Mouse (Mus musculus) MEL (cell line): ENCODE results near the gene Nrxn2. TPM values are rescaled to one million over a fixed set of nuclear protein-coding genes. Genes with fewer than 3 reads are reported as not detected.

Experiments
- DNase-seq: peaks from one replicate; pipeline ENCODE4 v3.0.0; 2011; ENCODE audit warnings: low read depth, low spot score
- H3K27ac ChIP-seq: 2 replicates; pipeline ENCODE4 v1.5.1; 2012; ENCODE audit warnings: low read depth, mild to moderate bottlenecking, control low read depth, low read length, moderate library complexity; ENCODE audit not compliant: control insufficient read depth
- H3K27me3 ChIP-seq, 2 experiments: fragments of 150-350 bp in 1 of 2; sonication (generic) in 1 of 2; 2 replicates each; pipeline ENCODE4 v1.6.1; 2012; ENCODE audit warnings: low read length in 2 of 2, mild to moderate bottlenecking in 2 of 2, improper control_type of control experiment in 1 of 2, moderate library complexity in 1 of 2; ENCODE audit not compliant: insufficient read depth in 2 of 2, control insufficient read depth in 1 of 2
- H3K36me3 ChIP-seq, 2 experiments: 2 replicates each; pipeline ENCODE4 v1.6.1; 2012 to 2014; ENCODE audit warnings: low read length in 2 of 2, improper control_type of control experiment in 1 of 2, inconsistent platforms in 1 of 2, mild to moderate bottlenecking in 1 of 2; ENCODE audit not compliant: insufficient read depth in 2 of 2, control insufficient read depth in 1 of 2
- H3K4me1 ChIP-seq, 2 experiments: fragments of 150-350 bp in 1 of 2; sonication (generic) in 1 of 2; 2 replicates each; pipeline ENCODE4 v1.6.1; 2012; ENCODE audit warnings: low read length in 2 of 2, improper control_type of control experiment in 1 of 2, mild to moderate bottlenecking in 1 of 2; ENCODE audit not compliant: insufficient read depth in 2 of 2, control insufficient read depth in 1 of 2
- H3K4me3 ChIP-seq, 2 experiments: fragments of 150-350 bp in 1 of 2; sonication (generic) in 1 of 2; 2 replicates each; pipeline ENCODE4 v1.5.1; 2012; ENCODE audit warnings: low read depth in 2 of 2, low read length in 2 of 2, mild to moderate bottlenecking in 2 of 2, moderate library complexity in 2 of 2, control low read depth in 1 of 2, improper control_type of control experiment in 1 of 2; ENCODE audit not compliant: control insufficient read depth in 1 of 2, insufficient read depth in 1 of 2
- H3K79me2 ChIP-seq: 2 replicates; pipeline ENCODE4 v1.6.1; 2012; ENCODE audit warnings: mild to moderate bottlenecking, low read length, moderate library complexity; ENCODE audit not compliant: control insufficient read depth, poor library complexity, insufficient read depth
- H3K9ac ChIP-seq: 2 replicates; pipeline ENCODE4 v1.6.1; 2012; ENCODE audit warnings: low read depth, mild to moderate bottlenecking, control low read depth, low read length, moderate library complexity; ENCODE audit not compliant: control insufficient read depth, poor library complexity, severe bottlenecking
- H3K9me3 ChIP-seq: fragments of 150-350 bp; sonication (generic); replicated peaks from 2 replicates; pipeline ENCODE4 v1.6.1; 2012; ENCODE audit warnings: mild to moderate bottlenecking, low read length, improper control_type of control experiment, moderate library complexity; ENCODE audit not compliant: insufficient read depth
- CTCF ChIP-seq, 3 experiments: IDR thresholded peaks in 2 of 3; conservative IDR thresholded peaks in 1 of 3; 2 replicates each; pipeline ENCODE4 v1.5.1; 2011 to 2012; ENCODE audit warnings: low read length in 3 of 3, low read depth in 2 of 3, mild to moderate bottlenecking in 2 of 3, improper control_type of control experiment in 1 of 3, inconsistent platforms in 1 of 3, mixed read lengths in 1 of 3, moderate library complexity in 1 of 3; ENCODE audit not compliant: control insufficient read depth in 1 of 3, insufficient read depth in 1 of 3, poor library complexity in 1 of 3, severe bottlenecking in 1 of 3
- ELF1 ChIP-seq: IDR thresholded peaks from 2 replicates; pipeline ENCODE4 v1.6.1; 2014; ENCODE audit warnings: low read depth, mild to moderate bottlenecking, inconsistent platforms, low read length, improper control_type of control experiment, moderate library complexity
- EP300 ChIP-seq, 2 experiments: IDR thresholded peaks; 2 replicates each; pipeline ENCODE4 v1.6.1; 2011; ENCODE audit warnings: improper control_type of control experiment in 2 of 2, low read length in 2 of 2, low read depth in 1 of 2, mild to moderate bottlenecking in 1 of 2
- ETS1 ChIP-seq: IDR thresholded peaks from 2 replicates; pipeline ENCODE4 v1.6.1; 2012; ENCODE audit warnings: low read depth, mild to moderate bottlenecking, inconsistent platforms, low read length, improper control_type of control experiment, moderate library complexity
- GABPA ChIP-seq: IDR thresholded peaks from 2 replicates; pipeline ENCODE4 v1.6.1; 2012; ENCODE audit warnings: low read depth, mild to moderate bottlenecking, inconsistent platforms, low read length, improper control_type of control experiment, moderate library complexity
- HCFC1 ChIP-seq: IDR thresholded peaks from 2 replicates; pipeline ENCODE4 v1.6.1; 2012; ENCODE audit warnings: low read depth, mild to moderate bottlenecking, inconsistent platforms, low read length, improper control_type of control experiment, moderate library complexity
- MAFK ChIP-seq: IDR thresholded peaks from 2 replicates; pipeline ENCODE4 v1.6.1; 2011; ENCODE audit warnings: low read depth, mild to moderate bottlenecking, low read length, improper control_type of control experiment, borderline replicate concordance
- MAX ChIP-seq: IDR thresholded peaks from 2 replicates; pipeline ENCODE4 v1.6.1; 2011; ENCODE audit warnings: low read length, improper control_type of control experiment
- MXI1 ChIP-seq: IDR thresholded peaks from 2 replicates; pipeline ENCODE4 v1.6.1; 2011; ENCODE audit warnings: mild to moderate bottlenecking, low read depth, low read length, improper control_type of control experiment
- MYC ChIP-seq: IDR thresholded peaks from 2 replicates; pipeline ENCODE4 v1.6.1; 2011; ENCODE audit warnings: low read depth, mild to moderate bottlenecking, low read length, improper control_type of control experiment, moderate library complexity
- NELFE ChIP-seq: IDR thresholded peaks from 2 replicates; pipeline ENCODE4 v1.6.1; 2011; ENCODE audit warnings: low read depth, low read length, improper control_type of control experiment
- POLR2AphosphoS5 ChIP-seq: IDR thresholded peaks from 2 replicates; pipeline ENCODE4 v1.6.1; 2012; ENCODE audit warnings: low read depth, borderline replicate concordance, mild to moderate bottlenecking, inconsistent platforms, low read length, moderate library complexity, mixed read lengths
- RCOR1 ChIP-seq: IDR thresholded peaks from 2 replicates; pipeline ENCODE4 v1.6.1; 2012; ENCODE audit warnings: low read depth, mild to moderate bottlenecking, inconsistent platforms, low read length, improper control_type of control experiment
- SIN3A ChIP-seq: IDR thresholded peaks from 2 replicates; pipeline ENCODE4 v1.6.1; 2012; ENCODE audit warnings: low read length, improper control_type of control experiment, inconsistent platforms
- TBP ChIP-seq: IDR thresholded peaks from 2 replicates; pipeline ENCODE4 v1.8.0; 2011; ENCODE audit warnings: low read depth, low read length, improper control_type of control experiment
- TCF12 ChIP-seq: IDR thresholded peaks from 2 replicates; pipeline ENCODE4 v1.6.1; 2014; ENCODE audit warnings: low read depth, mild to moderate bottlenecking, inconsistent platforms, low read length, improper control_type of control experiment, moderate library complexity
- USF1 ChIP-seq: IDR thresholded peaks from 2 replicates; pipeline ENCODE4 v1.6.1; 2014; ENCODE audit warnings: low read depth, mild to moderate bottlenecking, inconsistent platforms, low read length, improper control_type of control experiment, moderate library complexity
- ZNF384 ChIP-seq: IDR thresholded peaks from 2 replicates; pipeline ENCODE4 v1.6.1; 2012; ENCODE audit warnings: low read depth, mild to moderate bottlenecking, inconsistent platforms, low read length, improper control_type of control experiment
- polyA plus RNA-seq, 2 experiments: library from polyadenylated mRNA; stranded (reverse) in 1 of 2; unstranded in 1 of 2; fragments of >175 nt in 1 of 2; fragments of >200 nt in 1 of 2; gene quantifications; 2 replicates each; pipeline versions ENCODE4 v1.2.1 to v1.2.4; 2012; ENCODE audit warnings: low replicate concordance in 2 of 2, low read depth in 1 of 2; ENCODE audit not compliant: insufficient read length in 2 of 2, insufficient read depth in 1 of 2, missing spikeins in 1 of 2
- total RNA-seq: library from RNA; depleted of rRNA; stranded (reverse); fragments of 300-350 nt; gene quantifications from 2 replicates; pipeline ENCODE4 v1.2.3, GENCODE M21; 2012

Nrxn2 gene
- total and polyA plus RNA-seq, 3 experiments, result 0.39 to 0.42 TPM; not detected in 1

DNA sequence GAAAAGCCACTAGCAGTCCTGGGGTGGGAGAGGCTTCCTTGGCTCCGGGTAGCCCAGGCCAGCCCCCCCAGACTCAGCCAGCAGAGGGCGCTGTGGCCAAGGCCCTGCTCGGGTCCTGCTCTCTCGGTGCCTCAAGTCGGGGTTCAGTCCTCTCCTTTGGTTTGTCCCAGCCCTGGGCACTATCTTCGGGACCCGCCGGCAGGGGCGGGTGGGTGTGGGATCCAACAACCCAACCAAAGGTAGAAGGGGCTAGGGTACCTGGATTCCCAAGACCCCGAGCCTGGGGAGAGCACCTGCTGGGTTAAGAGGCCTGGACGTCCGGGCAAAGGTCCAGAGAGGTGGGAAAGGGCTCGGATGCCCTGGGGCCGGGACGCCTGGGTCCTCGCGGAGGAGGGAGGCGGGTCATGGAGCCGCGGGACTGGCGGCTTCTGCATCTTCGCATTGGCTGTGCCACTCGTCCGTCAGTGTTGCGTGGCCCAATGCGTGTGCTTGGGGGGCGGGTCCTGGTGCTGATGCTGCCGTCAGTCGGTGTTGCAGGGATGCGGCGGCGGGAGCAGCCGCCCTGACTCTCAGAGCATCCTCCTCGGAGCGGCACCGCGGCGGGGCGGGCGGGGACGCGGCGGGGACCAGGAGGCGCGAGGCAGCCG is at the start of gene Nrxn2 (continued):
- TF ChIP-seq NELFE (no peak), RCOR1 (peak; percentile 79), MAFK (no peak)

DNA sequence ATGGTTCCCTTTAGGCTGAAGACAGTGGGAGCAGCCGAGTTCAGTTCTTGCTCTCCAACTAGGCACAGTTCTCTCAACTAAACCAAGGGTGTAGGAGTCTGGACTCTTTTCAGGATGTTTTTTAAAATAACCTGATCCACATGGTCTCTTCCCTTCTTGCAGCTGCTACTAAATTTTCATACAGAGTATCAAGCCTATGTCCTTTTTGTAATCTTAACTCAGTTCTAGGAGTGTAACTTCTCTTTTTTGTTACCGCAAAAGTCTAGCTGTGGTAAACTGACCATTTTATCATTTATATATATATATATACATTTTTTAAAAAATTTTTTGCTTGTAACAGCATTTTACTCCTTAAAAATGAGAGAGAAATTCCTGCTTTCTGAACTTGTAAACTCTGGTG is 48.4 kb upstream of the Nrxn2 start:
- Histone ChIP-seq H3K9ac (no peak overlapping the region; the same call in 1 of the 2 replicates), H3K4me1 (peaks cover 22 to 32% of the 10 kb centered on the region in 2 experiments), H3K27me3 (no peaks in the 10 kb centered on the region), H3K36me3 (peaks cover 65 to 69% of the 10 kb centered on the region in 2 experiments), H3K27ac (peak overlapping the region; percentile 61), H3K4me3 (no peak overlapping the region), H3K79me2 (peaks cover 33% of the 10 kb centered on the region), H3K9me3 (no peaks in the 10 kb centered on the region)
- no peak for TF ChIP-seq TCF12
- TF ChIP-seq HCFC1, result no peak
- peak; percentile 79 for TF ChIP-seq SIN3A
- peak; percentile 78 for TF ChIP-seq MXI1
- TF ChIP-seq RCOR1, result no peak
- peak; percentile 66 for TF ChIP-seq ZNF384
- TF ChIP-seq POLR2AphosphoS5, result no peak
- 0 out of 2 replicates have a peak, but pooled peaks have one; percentile 4 for TF ChIP-seq USF1
- TF ChIP-seq EP300 (IDR thresholded peaks at IDR 0.05; ENCODE audit: low read depth in 1 of 2, low read length in 2 of 2), result peak in 1 of 2 experiments; percentile 28; a peak in 1 of 4 replicates
- TF ChIP-seq ETS1, result peak; percentile 42; the same call in 1 of the 2 replicates
- TF ChIP-seq CTCF (IDR thresholded peaks at IDR 0.05 in 2 of 3, conservative IDR thresholded peaks at IDR 0.05 in 1 of 3; ENCODE audit: control insufficient read depth in 1 of 3, insufficient read depth in 1 of 3, low read depth in 2 of 3, low read length in 3 of 3, poor library complexity in 1 of 3, severe bottlenecking in 1 of 3), result no peak
- TF ChIP-seq MAX, result no peak
- TF ChIP-seq TBP, result no peak
- no peak for TF ChIP-seq GABPA
- no peak for TF ChIP-seq ELF1
- peak; percentile 65 for DNase-seq

DNA sequence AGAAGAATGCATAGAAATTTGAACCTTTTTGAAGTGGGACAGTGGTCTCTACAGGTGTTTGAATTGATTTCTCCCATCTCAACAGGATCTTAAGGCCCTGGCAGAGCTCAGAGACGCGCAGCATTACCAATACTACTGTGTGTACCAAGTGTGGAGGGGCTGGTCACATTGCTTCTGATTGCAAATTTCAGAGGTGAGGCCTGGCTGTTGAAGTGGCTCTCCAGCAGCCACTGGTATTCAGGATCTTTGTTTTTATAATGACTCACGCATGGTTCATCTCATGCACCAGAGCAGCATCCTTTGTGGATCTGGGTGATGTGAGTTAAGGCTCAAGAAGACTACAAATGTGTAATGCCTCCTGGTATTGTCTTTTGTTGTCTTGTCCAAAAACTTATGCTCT is 46.1 kb upstream of the Nrxn2 start:
- no peaks in the 10 kb centered on the region for H3K9me3 ChIP-seq
- H3K4me1 ChIP-seq, result peaks cover 15 to 20% of the 10 kb centered on the region in 2 experiments
- H3K27ac ChIP-seq, result no peak overlapping the region
- no peaks in the 10 kb centered on the region for H3K27me3 ChIP-seq
- peaks cover 43 to 53% of the 10 kb centered on the region in 2 experiments for H3K36me3 ChIP-seq
- H3K79me2 ChIP-seq, result peaks cover 17% of the 10 kb centered on the region
- TF ChIP-seq MYC, result no peak
- no peak overlapping the region for H3K4me3 ChIP-seq
- no peak for DNase-seq
- no peak overlapping the region for H3K9ac ChIP-seq
